Mouse (Mus musculus): ENCODE results near the gene Galnt6. TPM values are rescaled to one million over a fixed set of nuclear protein-coding genes. Genes with fewer than 3 reads are reported as not detected.

The Galnt6 gene
- polyA plus RNA-seq, 1 experiment from 2014 or later: 0.09 TPM

DNA sequence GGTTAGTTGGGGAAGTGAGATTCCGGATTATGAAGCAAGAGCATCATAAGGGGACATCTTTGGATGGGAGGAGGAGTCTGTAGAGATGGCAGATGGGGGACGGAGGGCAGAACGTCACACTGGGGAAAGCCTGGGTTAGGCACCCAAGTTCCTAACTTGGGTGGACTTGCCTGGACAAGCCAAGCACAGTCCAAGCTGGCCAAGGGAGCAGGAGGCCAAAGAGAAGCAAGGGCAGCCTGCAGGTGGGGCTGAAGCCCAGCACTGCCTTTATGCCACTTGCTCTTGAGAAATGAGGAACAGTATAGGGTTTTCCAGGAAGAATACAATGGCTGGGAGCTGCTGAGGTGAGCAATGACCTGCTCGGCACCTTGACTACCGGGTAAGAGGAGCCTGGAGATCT is 10.0 kb downstream of the Galnt6 start:
- DNase-seq (ENCODE audit: low spot score): no peak
- H3K4me1 ChIP-seq (ENCODE audit: control insufficient read depth, insufficient read depth, low read length): no peaks in the 10 kb centered on the region
- no peaks in the 10 kb centered on the region for H3K36me3 ChIP-seq (ENCODE audit: control insufficient read depth, insufficient read depth, low read length)
- no peak overlapping the region for H3K4me3 ChIP-seq (ENCODE audit: low read depth, low read length)
- H3K27me3 ChIP-seq (replicated peaks; ENCODE audit: control insufficient read depth, insufficient read depth, low read length): no peaks in the 10 kb centered on the region
- H3K27ac ChIP-seq (ENCODE audit: low read depth, low read length): no peak overlapping the region
- H3K9ac ChIP-seq (ENCODE audit: low read length): no peak overlapping the region
- H3K4me2 ChIP-seq (ENCODE audit: low read length): no peak overlapping the region
- H3K9me3 ChIP-seq (replicated peaks; ENCODE audit: control insufficient read depth, low read length): no peaks in the 10 kb centered on the region
- WGBS: 95% methylated on average over 5 of the region's 5 CpGs
- no peak for ATAC-seq

DNA sequence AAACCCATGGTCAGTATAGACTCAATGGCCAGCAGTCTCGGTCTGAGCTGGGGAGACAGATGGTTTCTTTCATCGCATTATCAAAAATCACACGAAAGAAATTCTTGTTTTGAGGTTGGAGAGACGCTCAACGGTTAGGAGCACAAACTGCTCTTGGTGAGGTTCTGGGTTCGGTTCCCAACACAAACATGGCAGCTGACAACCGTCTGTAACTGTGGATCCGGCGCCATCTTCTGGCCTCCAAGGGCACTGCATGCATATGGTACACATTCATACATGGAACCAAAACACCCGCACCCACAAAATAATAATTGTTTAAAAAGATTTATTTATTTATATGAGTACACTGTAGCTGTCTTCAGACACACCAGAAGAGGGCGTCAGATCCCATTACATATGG is 10.6 kb downstream of the Galnt6 start:
- H3K4me1 ChIP-seq (ENCODE audit: control insufficient read depth, insufficient read depth, low read length): no peaks in the 10 kb centered on the region
- H3K27me3 ChIP-seq (replicated peaks; ENCODE audit: control insufficient read depth, insufficient read depth, low read length): no peaks in the 10 kb centered on the region
- H3K4me2 ChIP-seq (ENCODE audit: low read length): no peak overlapping the region
- no peak for DNase-seq (ENCODE audit: low spot score)
- H3K9me3 ChIP-seq (replicated peaks; ENCODE audit: control insufficient read depth, low read length): no peaks in the 10 kb centered on the region
- no peaks in the 10 kb centered on the region for H3K36me3 ChIP-seq (ENCODE audit: control insufficient read depth, insufficient read depth, low read length)
- no peak for ATAC-seq
- H3K4me3 ChIP-seq (ENCODE audit: low read depth, low read length): no peak overlapping the region
- no peak overlapping the region for H3K27ac ChIP-seq (ENCODE audit: low read depth, low read length)
- WGBS: 81% methylated on average over 11 of the region's 11 CpGs
- H3K9ac ChIP-seq (ENCODE audit: low read length): no peak overlapping the region

DNA sequence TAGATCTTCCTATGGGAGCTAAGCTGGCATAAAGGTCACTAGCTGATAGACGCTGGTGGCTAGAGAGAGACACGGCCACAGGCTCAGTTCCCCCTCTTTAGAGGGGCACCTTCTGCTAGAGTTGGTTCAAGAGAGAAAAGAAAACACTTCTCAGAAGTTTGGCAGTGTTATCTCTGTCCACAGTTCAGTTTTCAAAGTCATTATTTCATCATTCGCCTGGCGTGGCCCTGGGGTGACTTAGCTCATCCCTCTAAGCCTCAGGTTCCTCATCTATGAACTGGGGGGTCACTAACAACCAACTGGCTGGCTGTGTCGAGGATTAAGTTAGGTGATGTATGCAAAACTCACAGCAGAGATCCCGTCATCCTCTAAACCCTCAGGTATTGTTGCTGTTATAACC is 11.2 kb downstream of the Galnt6 start:
- Histone ChIP-seq H3K9ac (ENCODE audit: low read length) (no peak overlapping the region), H3K4me2 (ENCODE audit: low read length) (no peak overlapping the region), H3K4me3 (ENCODE audit: low read depth, low read length) (no peak overlapping the region), H3K27ac (ENCODE audit: low read depth, low read length) (no peak overlapping the region), H3K27me3 (replicated peaks; ENCODE audit: control insufficient read depth, insufficient read depth, low read length) (no peaks in the 10 kb centered on the region), H3K4me1 (ENCODE audit: control insufficient read depth, insufficient read depth, low read length) (no peaks in the 10 kb centered on the region), H3K9me3 (replicated peaks; ENCODE audit: control insufficient read depth, low read length) (no peaks in the 10 kb centered on the region), H3K36me3 (ENCODE audit: control insufficient read depth, insufficient read depth, low read length) (no peaks in the 10 kb centered on the region)
- ATAC-seq (no peak), DNase-seq (ENCODE audit: low spot score) (no peak)
- WGBS: 81% methylated on average over 6 of the region's 6 CpGs

DNA sequence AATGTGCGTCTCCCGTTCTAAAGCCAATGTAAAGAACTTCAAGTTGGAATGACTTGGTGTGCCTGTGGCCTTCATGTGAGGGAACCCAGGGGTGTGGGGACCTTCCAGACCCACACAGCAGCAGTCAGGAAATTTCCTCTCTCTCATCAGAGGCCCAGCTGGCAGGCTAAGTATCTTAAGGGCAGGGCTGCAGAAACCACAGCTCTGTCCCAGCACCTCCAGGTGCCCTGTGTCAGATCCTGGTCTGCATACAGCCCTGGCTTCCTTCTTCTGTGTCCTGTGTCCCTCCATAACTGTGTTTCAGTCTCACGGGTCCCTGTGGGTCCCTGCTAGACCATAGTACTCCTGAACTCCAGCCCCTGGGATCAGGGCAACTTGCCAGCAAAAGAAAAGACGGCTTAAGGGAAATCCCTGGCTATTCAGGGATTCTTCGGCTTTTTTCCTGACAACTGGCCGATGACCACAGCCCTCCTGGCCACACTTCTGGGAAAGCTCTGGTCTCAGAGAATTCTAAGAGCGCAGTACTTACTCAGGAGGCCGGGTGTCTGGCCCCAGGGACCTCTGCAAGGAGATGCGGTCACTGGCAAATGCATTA is 13.7 kb downstream of the Galnt6 start:
- H3K4me3 ChIP-seq (ENCODE audit: low read depth, low read length): no peak overlapping the region
- no peak overlapping the region for H3K4me2 ChIP-seq (ENCODE audit: low read length)
- no peak for ATAC-seq
- no peaks in the 10 kb centered on the region for H3K27me3 ChIP-seq (replicated peaks; ENCODE audit: control insufficient read depth, insufficient read depth, low read length)
- no peak for DNase-seq (ENCODE audit: low spot score)
- WGBS: 45% methylated on average over 9 of the region's 9 CpGs
- no peaks in the 10 kb centered on the region for H3K9me3 ChIP-seq (replicated peaks; ENCODE audit: control insufficient read depth, low read length)
- H3K36me3 ChIP-seq (ENCODE audit: control insufficient read depth, insufficient read depth, low read length): no peaks in the 10 kb centered on the region
- no peaks in the 10 kb centered on the region for H3K4me1 ChIP-seq (ENCODE audit: control insufficient read depth, insufficient read depth, low read length)
- H3K27ac ChIP-seq (ENCODE audit: low read depth, low read length): no peak overlapping the region
- no peak overlapping the region for H3K9ac ChIP-seq (ENCODE audit: low read length)

DNA sequence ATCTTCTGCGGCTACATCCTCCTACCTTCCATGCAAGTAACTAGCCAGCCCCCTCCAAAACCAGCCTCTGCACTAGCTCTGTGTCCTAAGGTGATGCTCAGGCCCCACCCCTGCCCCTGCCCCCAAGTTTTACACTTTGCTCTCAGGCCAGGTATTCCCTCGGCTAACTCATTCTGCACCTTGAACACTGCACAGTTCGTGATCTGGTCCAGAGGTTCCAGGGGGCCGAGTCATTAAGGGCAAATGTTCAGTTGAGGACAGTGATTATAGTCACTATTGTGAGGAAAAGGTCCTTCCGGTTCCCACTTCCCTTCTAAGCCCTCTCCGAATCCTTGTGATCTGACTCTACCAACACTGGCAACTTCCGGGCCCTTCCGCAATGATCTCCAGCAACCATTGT is 14.7 kb downstream of the Galnt6 start:
- 90% methylated on average over 8 of the region's 8 CpGs for WGBS
- no peaks in the 10 kb centered on the region for H3K4me1 ChIP-seq (ENCODE audit: control insufficient read depth, insufficient read depth, low read length)
- H3K4me2 ChIP-seq (ENCODE audit: low read length): no peak overlapping the region
- DNase-seq (ENCODE audit: low spot score) (no peak), ATAC-seq (no peak)
- no peaks in the 10 kb centered on the region for H3K9me3 ChIP-seq (replicated peaks; ENCODE audit: control insufficient read depth, low read length)
- H3K36me3 ChIP-seq (ENCODE audit: control insufficient read depth, insufficient read depth, low read length): no peaks in the 10 kb centered on the region
- H3K27ac ChIP-seq (ENCODE audit: low read depth, low read length): no peak overlapping the region
- no peaks in the 10 kb centered on the region for H3K27me3 ChIP-seq (replicated peaks; ENCODE audit: control insufficient read depth, insufficient read depth, low read length)
- H3K4me3 ChIP-seq (ENCODE audit: low read depth, low read length): no peak overlapping the region
- H3K9ac ChIP-seq (ENCODE audit: low read length): no peak overlapping the region

DNA sequence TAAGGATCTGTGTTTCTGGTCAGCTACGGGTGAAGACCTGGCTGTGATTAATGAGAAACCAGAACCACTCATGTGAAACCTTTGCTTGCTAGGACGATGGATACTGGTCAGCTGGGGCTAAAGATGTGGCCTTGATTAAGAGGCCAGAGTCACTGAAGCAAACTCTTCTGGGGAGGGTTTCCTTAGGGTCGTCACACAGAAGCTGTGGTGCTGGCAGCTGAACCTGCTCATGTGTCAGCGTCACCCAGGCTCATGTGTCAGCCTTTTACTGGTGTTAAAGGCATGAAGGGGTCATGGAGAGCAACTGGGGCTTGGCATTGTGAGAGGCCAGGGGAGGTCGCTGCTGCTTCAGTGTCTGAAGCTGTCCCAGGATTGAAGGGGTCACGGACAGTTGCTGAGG is 18.3 kb downstream of the Galnt6 start:
- H3K9ac ChIP-seq (ENCODE audit: low read length): no peak overlapping the region
- H3K9me3 ChIP-seq (replicated peaks; ENCODE audit: control insufficient read depth, low read length): no peaks in the 10 kb centered on the region
- DNase-seq (ENCODE audit: low spot score) (no peak), ATAC-seq (no peak)
- 80% methylated on average over 6 of the region's 6 CpGs for WGBS
- H3K4me3 ChIP-seq (ENCODE audit: low read depth, low read length): no peak overlapping the region
- H3K36me3 ChIP-seq (ENCODE audit: control insufficient read depth, insufficient read depth, low read length): no peaks in the 10 kb centered on the region
- no peak overlapping the region for H3K4me2 ChIP-seq (ENCODE audit: low read length)
- no peaks in the 10 kb centered on the region for H3K4me1 ChIP-seq (ENCODE audit: control insufficient read depth, insufficient read depth, low read length)
- no peak overlapping the region for H3K27ac ChIP-seq (ENCODE audit: low read depth, low read length)
- no peaks in the 10 kb centered on the region for H3K27me3 ChIP-seq (replicated peaks; ENCODE audit: control insufficient read depth, insufficient read depth, low read length)

DNA sequence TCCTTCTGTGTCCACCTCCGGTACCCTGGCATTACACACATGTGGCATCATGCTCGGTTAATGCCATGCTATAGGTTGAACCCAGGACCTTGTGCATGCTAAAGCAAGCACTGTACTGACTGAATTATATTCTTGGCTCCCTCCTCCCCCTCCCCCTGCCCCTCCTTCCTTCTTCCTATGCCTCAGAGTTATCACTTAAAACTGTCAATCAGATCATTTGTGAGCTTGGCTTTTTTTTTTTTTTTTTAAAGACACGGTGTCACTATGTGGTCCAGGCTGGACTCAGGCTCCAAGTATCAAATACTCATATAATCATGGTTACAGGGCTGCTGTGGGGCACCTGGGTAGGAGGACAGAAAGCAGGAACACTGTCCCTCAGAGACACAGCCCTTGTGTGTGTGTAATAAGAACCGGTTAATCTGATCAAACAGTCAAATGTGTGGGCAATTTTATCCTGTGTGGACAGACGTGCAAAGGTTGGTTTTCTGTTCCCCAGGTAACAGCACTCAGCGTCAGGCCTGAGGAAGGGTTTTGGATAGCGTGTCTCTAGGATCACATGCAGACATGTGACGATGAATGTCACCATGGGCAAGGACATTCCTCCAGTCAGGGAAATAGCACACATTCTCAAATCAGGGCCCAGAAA is 20.6 kb downstream of the Galnt6 start:
- WGBS: 82% methylated on average over 8 of the region's 8 CpGs
- DNase-seq (ENCODE audit: low spot score): no peak

DNA sequence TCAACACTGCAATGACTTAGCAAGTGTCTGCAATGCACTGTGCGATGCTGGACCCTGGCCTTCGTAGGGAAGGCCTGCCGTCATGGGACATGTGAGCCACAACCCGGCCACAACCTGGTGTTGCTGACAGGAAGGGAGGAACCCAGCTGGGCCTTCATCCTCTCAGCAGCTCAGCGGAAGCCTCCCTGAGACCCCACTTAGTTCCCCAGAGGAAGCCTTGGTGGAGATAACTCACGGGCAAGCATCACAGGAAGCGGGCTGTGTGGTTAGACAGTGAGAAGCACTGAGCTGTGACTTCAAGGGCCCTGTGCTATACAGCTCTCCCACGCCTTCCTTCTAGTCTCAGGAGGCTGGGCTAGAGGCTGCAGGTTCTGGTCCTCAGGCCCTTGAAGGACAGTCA is 22.9 kb downstream of the Galnt6 start:
- Histone ChIP-seq H3K36me3 (ENCODE audit: control insufficient read depth, insufficient read depth, low read length) (no peaks in the 10 kb centered on the region), H3K9me3 (replicated peaks; ENCODE audit: control insufficient read depth, low read length) (no peaks in the 10 kb centered on the region), H3K4me3 (ENCODE audit: low read depth, low read length) (no peak overlapping the region), H3K4me2 (ENCODE audit: low read length) (no peak overlapping the region), H3K4me1 (ENCODE audit: control insufficient read depth, insufficient read depth, low read length) (no peaks in the 10 kb centered on the region), H3K9ac (ENCODE audit: low read length) (no peak overlapping the region), H3K27me3 (replicated peaks; ENCODE audit: control insufficient read depth, insufficient read depth, low read length) (no peaks in the 10 kb centered on the region), H3K27ac (ENCODE audit: low read depth, low read length) (no peak overlapping the region)
- ATAC-seq (no peak), DNase-seq (ENCODE audit: low spot score) (no peak)
- WGBS: 77% methylated on average over 8 of the region's 8 CpGs

More for the DNA sequence above, 20.6 kb downstream of the Galnt6 start:
- no peaks in the 10 kb centered on the region for H3K36me3 ChIP-seq (ENCODE audit: control insufficient read depth, insufficient read depth, low read length)
- H3K27ac ChIP-seq (ENCODE audit: low read depth, low read length): no peak overlapping the region
- ATAC-seq: no peak
- no peak overlapping the region for H3K4me3 ChIP-seq (ENCODE audit: low read depth, low read length)
- no peaks in the 10 kb centered on the region for H3K27me3 ChIP-seq (replicated peaks; ENCODE audit: control insufficient read depth, insufficient read depth, low read length)
- no peak overlapping the region for H3K4me2 ChIP-seq (ENCODE audit: low read length)
- no peaks in the 10 kb centered on the region for H3K4me1 ChIP-seq (ENCODE audit: control insufficient read depth, insufficient read depth, low read length)
- H3K9me3 ChIP-seq (replicated peaks; ENCODE audit: control insufficient read depth, low read length): no peaks in the 10 kb centered on the region
- H3K9ac ChIP-seq (ENCODE audit: low read length): no peak overlapping the region

DNA sequence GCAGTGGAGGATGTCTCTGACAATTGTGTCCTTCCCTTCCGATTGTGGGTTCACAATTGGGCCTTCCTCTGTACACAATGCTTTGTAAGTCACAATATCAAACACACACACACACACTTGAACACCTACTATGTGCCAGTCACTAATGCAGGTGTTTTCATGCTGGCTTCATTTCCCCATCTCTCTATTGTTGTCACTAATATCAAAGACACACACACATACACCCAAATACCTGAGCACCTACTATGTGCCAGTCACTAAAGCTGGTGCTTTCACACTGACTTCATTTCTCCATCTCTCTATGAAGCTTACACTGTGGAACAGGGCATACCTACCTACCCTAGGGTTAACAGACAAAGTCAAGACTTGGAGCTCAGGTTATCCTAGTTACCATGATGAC is 23.8 kb downstream of the Galnt6 start:
- DNase-seq (ENCODE audit: low spot score) (no peak), ATAC-seq (no peak)
- no peaks in the 10 kb centered on the region for H3K27me3 ChIP-seq (replicated peaks; ENCODE audit: control insufficient read depth, insufficient read depth, low read length)
- H3K4me3 ChIP-seq (ENCODE audit: low read depth, low read length): no peak overlapping the region
- H3K4me1 ChIP-seq (ENCODE audit: control insufficient read depth, insufficient read depth, low read length): no peaks in the 10 kb centered on the region
- no peak overlapping the region for H3K4me2 ChIP-seq (ENCODE audit: low read length)
- H3K9me3 ChIP-seq (replicated peaks; ENCODE audit: control insufficient read depth, low read length): no peaks in the 10 kb centered on the region
- H3K27ac ChIP-seq (ENCODE audit: low read depth, low read length): no peak overlapping the region
- no peaks in the 10 kb centered on the region for H3K36me3 ChIP-seq (ENCODE audit: control insufficient read depth, insufficient read depth, low read length)
- no peak overlapping the region for H3K9ac ChIP-seq (ENCODE audit: low read length)
- 73% methylated on average over 1 of the region's 1 CpGs for WGBS
